Mouse (Mus musculus) ES-Bruce4 (cell line): ENCODE measurements around the gene E030030I06Rik. TPM values are rescaled to one million over a fixed set of nuclear protein-coding genes. Genes with fewer than 3 reads are reported as not detected.
"Not testable (repeated sequence)": the region's sequence is repeated elsewhere in the genome, so short reads cannot be mapped to it uniquely, and the experiment has no call there.

Experiments used
- H3K27ac ChIP-seq: 2 replicates; pipeline ENCODE4 v1.5.1; 2012; ENCODE audit warnings: low read length, inconsistent platforms; ENCODE audit not compliant: insufficient read depth
- H3K27me3 ChIP-seq: 2 replicates; pipeline ENCODE4 v1.6.1; 2012; ENCODE audit warnings: mild to moderate bottlenecking, low read length, inconsistent platforms; ENCODE audit not compliant: control insufficient read depth, poor library complexity, insufficient read depth, severe bottlenecking
- H3K36me3 ChIP-seq: 2 replicates; pipeline ENCODE4 v1.6.1; 2012; ENCODE audit warnings: inconsistent platforms, mild to moderate bottlenecking, low read length, moderate library complexity; ENCODE audit not compliant: control insufficient read depth, poor library complexity, insufficient read depth, severe bottlenecking
- H3K4me1 ChIP-seq: one replicate; pipeline ENCODE4 v1.8.1; 2011; ENCODE audit warnings: low read length; ENCODE audit not compliant: control insufficient read depth, insufficient read depth
- H3K4me3 ChIP-seq: 2 replicates; pipeline ENCODE4 v1.5.1; 2011; ENCODE audit warnings: low read depth, mild to moderate bottlenecking, low read length
- H3K9ac ChIP-seq: 2 replicates; pipeline ENCODE4 v1.6.1; 2012; ENCODE audit warnings: low read depth, mild to moderate bottlenecking, inconsistent platforms; ENCODE audit not compliant: poor library complexity, severe bottlenecking
- H3K9me3 ChIP-seq: replicated peaks from 2 replicates; pipeline ENCODE4 v1.6.1; 2012; ENCODE audit warnings: mild to moderate bottlenecking, low read length, inconsistent platforms; ENCODE audit not compliant: control insufficient read depth, poor library complexity, insufficient read depth, severe bottlenecking
- CTCF ChIP-seq: IDR thresholded peaks from one replicate; pipeline ENCODE4 v1.8.1; 2011; ENCODE audit warnings: low read depth, low read length
- EP300 ChIP-seq: IDR thresholded peaks from 2 replicates; pipeline ENCODE4 v1.6.1; 2011; ENCODE audit warnings: low read depth, low read length; ENCODE audit not compliant: insufficient read depth
- POLR2A ChIP-seq: IDR thresholded peaks from one replicate; pipeline ENCODE4 v1.8.1; 2011; ENCODE audit warnings: low read length; ENCODE audit not compliant: insufficient read depth
- polyA plus RNA-seq: library from polyadenylated mRNA; stranded (reverse); fragments of >200 nt; gene quantifications from 2 replicates; pipeline ENCODE4 v1.2.4, GENCODE M21; 2011; ENCODE audit warnings: low read depth; ENCODE audit not compliant: missing spikeins, insufficient read depth, insufficient read length

E030030I06Rik gene
- polyA plus RNA-seq, 1 experiment, result 6.7 TPM

- TF ChIP-seq EP300, result no peak
- peak; percentile 9 for TF ChIP-seq CTCF
- H3K9me3 ChIP-seq, result no peaks in the 10 kb centered on the region
These were observed 76.3 kb downstream of the E030030I06Rik start for GRCm38 (mm10) chr10:22072739-22073138.

GRCm38 (mm10) chr10:22070576-22070975 lies 78.5 kb downstream of the E030030I06Rik start:
- H3K27me3 ChIP-seq, result no peaks in the 10 kb centered on the region
- no peaks in the 10 kb centered on the region for H3K4me1 ChIP-seq
- H3K4me3 ChIP-seq, result no peak overlapping the region
- H3K36me3 ChIP-seq, result no peaks in the 10 kb centered on the region
- H3K9ac ChIP-seq, result no peak overlapping the region
- H3K9me3 ChIP-seq, result no peaks in the 10 kb centered on the region; the same call in 1 of the 2 replicates
- no peak overlapping the region for H3K27ac ChIP-seq
- TF ChIP-seq CTCF (no peak), EP300 (no peak), POLR2A (no peak)

More at GRCm38 (mm10) chr10:22072739-22073138, 76.3 kb downstream of the E030030I06Rik start:
- Histone ChIP-seq H3K36me3 (no peaks in the 10 kb centered on the region), H3K4me3 (no peak overlapping the region), H3K4me1 (no peaks in the 10 kb centered on the region), H3K9ac (no peak overlapping the region), H3K27me3 (no peaks in the 10 kb centered on the region), H3K27ac (no peak overlapping the region)

GRCm38 (mm10) chr10:22070168-22070567 lies 78.9 kb downstream of the E030030I06Rik start:
- TF ChIP-seq EP300, result no peak
- no peak for TF ChIP-seq POLR2A
- TF ChIP-seq CTCF, result no peak
- Histone ChIP-seq H3K9ac (no peak overlapping the region), H3K4me1 (no peaks in the 10 kb centered on the region), H3K36me3 (no peaks in the 10 kb centered on the region), H3K27me3 (no peaks in the 10 kb centered on the region), H3K27ac (no peak overlapping the region), H3K4me3 (no peak overlapping the region), H3K9me3 (no peaks in the 10 kb centered on the region; the same call in 1 of the 2 replicates)

- H3K36me3 ChIP-seq, H3K4me1 ChIP-seq, H3K9ac ChIP-seq, H3K27ac ChIP-seq, H3K4me3 ChIP-seq, H3K9me3 ChIP-seq, H3K27me3 ChIP-seq: not testable (repeated sequence)
These were observed 81.1 kb downstream of the E030030I06Rik start, which contains the start of gene 4930444G20Rik for GRCm38 (mm10) chr10:22067979-22068378. TSS of gene 4930444G20Rik (minus strand) at chr10:22068079.

Other genes with a start within 250 kb of the E030030I06Rik start
- gene 4930444G20Rik, start 81.2 kb downstream of the E030030I06Rik start, polyA plus RNA-seq, result not detected in 2 replicates
- gene Raet1e, start 9.3 kb upstream of the E030030I06Rik start, polyA plus RNA-seq, result 10.7 and 12.3 TPM in 2 replicates
- gene H60b, start 9.3 kb upstream of the E030030I06Rik start, polyA plus RNA-seq, result not detected in 2 replicates
- gene Raet1d, start 211.3 kb upstream of the E030030I06Rik start, polyA plus RNA-seq, result 3.8 and 4.9 TPM in 2 replicates